Mouse (Mus musculus): ENCODE results near the gene Gm20388. TPM values are rescaled to one million over a fixed set of nuclear protein-coding genes. Genes with fewer than 3 reads are reported as not detected.
A peak's percentile ranks its signal among the peaks of the same experiment; 100 is the strongest.

The Gm20388 gene
- polyA plus RNA-seq, 1 experiment from 2014 or later, result not detected

GRCm38 (mm10) chr8:121584730-121585129 lies 1674.1 kb downstream of the Gm20388 start:
- H3K9me3 ChIP-seq (ENCODE audit: control insufficient read depth, low read length), result no peaks in the 10 kb centered on the region
- no peaks in the 10 kb centered on the region for H3K36me3 ChIP-seq (ENCODE audit: control insufficient read depth, insufficient read depth, low read length)
- no peak for ATAC-seq (ENCODE audit: low read depth)
- peak overlapping the region; percentile 68 for H3K4me3 ChIP-seq (ENCODE audit: low read length)
- no peak overlapping the region for H3K27ac ChIP-seq (ENCODE audit: low read length)
- WGBS, result 41% methylated on average over 12 of the region's 13 CpGs
- peak overlapping the region; percentile 74 for H3K4me2 ChIP-seq (ENCODE audit: low read depth, low read length)
- peak overlapping the region; percentile 74; the same call in 1 of the 2 replicates for H3K9ac ChIP-seq (ENCODE audit: low read length)
- peaks cover 2% of the 10 kb centered on the region; the same call in 1 of the 2 replicates for H3K4me1 ChIP-seq (replicated peaks; ENCODE audit: control insufficient read depth, insufficient read depth, low read length)
- H3K27me3 ChIP-seq (ENCODE audit: control insufficient read depth, insufficient read depth, low read depth, low read length), result no peaks in the 10 kb centered on the region

- peak overlapping the region; percentile 74 for H3K4me2 ChIP-seq (ENCODE audit: low read depth, low read length)
- no peaks in the 10 kb centered on the region for H3K36me3 ChIP-seq (ENCODE audit: control insufficient read depth, insufficient read depth, low read length)
- H3K27ac ChIP-seq (ENCODE audit: low read length), result peak overlapping the region; percentile 45; the same call in 1 of the 2 replicates
- no peaks in the 10 kb centered on the region for H3K9me3 ChIP-seq (ENCODE audit: control insufficient read depth, low read length)
- WGBS, result under 1% methylated on average over 47 of the region's 47 CpGs
- peak overlapping the region; percentile 68 for H3K4me3 ChIP-seq (ENCODE audit: low read length)
- peak overlapping the region; percentile 74 for H3K9ac ChIP-seq (ENCODE audit: low read length)
- H3K4me1 ChIP-seq (replicated peaks; ENCODE audit: control insufficient read depth, insufficient read depth, low read length), result peaks cover 2% of the 10 kb centered on the region; the same call in 1 of the 2 replicates
- peak; percentile 96 for ATAC-seq (ENCODE audit: low read depth)
- no peaks in the 10 kb centered on the region for H3K27me3 ChIP-seq (ENCODE audit: control insufficient read depth, insufficient read depth, low read depth, low read length)
Measured at GRCm38 (mm10) chr8:121585159-121585825, 1674.7 kb downstream of the Gm20388 start.

GRCm38 (mm10) chr8:121588750-121589149 lies 1678.1 kb downstream of the Gm20388 start:
- H3K27me3 ChIP-seq (ENCODE audit: control insufficient read depth, insufficient read depth, low read depth, low read length), result no peaks in the 10 kb centered on the region
- H3K9me3 ChIP-seq (ENCODE audit: control insufficient read depth, low read length), result no peaks in the 10 kb centered on the region
- WGBS, result 75% methylated on average over 4 of the region's 4 CpGs
- H3K9ac ChIP-seq (ENCODE audit: low read length), result no peak overlapping the region
- H3K4me2 ChIP-seq (ENCODE audit: low read depth, low read length), result no peak overlapping the region
- H3K4me3 ChIP-seq (ENCODE audit: low read length), result no peak overlapping the region
- no peak overlapping the region for H3K27ac ChIP-seq (ENCODE audit: low read length)
- no peaks in the 10 kb centered on the region for H3K36me3 ChIP-seq (ENCODE audit: control insufficient read depth, insufficient read depth, low read length)
- H3K4me1 ChIP-seq (replicated peaks; ENCODE audit: control insufficient read depth, insufficient read depth, low read length), result peaks cover 20% of the 10 kb centered on the region
- ATAC-seq (ENCODE audit: low read depth), result no peak

GRCm38 (mm10) chr8:121589205-121589726 lies 1678.6 kb downstream of the Gm20388 start:
- 25% methylated on average over 2 of the region's 2 CpGs for WGBS
- no peak overlapping the region for H3K4me2 ChIP-seq (ENCODE audit: low read depth, low read length)
- no peak overlapping the region for H3K4me3 ChIP-seq (ENCODE audit: low read length)
- H3K36me3 ChIP-seq (ENCODE audit: control insufficient read depth, insufficient read depth, low read length), result peaks cover 3% of the 10 kb centered on the region
- peaks cover 20% of the 10 kb centered on the region for H3K4me1 ChIP-seq (replicated peaks; ENCODE audit: control insufficient read depth, insufficient read depth, low read length)
- no peak overlapping the region; the same call in 1 of the 2 replicates for H3K9ac ChIP-seq (ENCODE audit: low read length)
- ATAC-seq (ENCODE audit: low read depth), result no peak
- no peak overlapping the region for H3K27ac ChIP-seq (ENCODE audit: low read length)
- H3K27me3 ChIP-seq (ENCODE audit: control insufficient read depth, insufficient read depth, low read depth, low read length), result no peaks in the 10 kb centered on the region
- no peaks in the 10 kb centered on the region for H3K9me3 ChIP-seq (ENCODE audit: control insufficient read depth, low read length)

GRCm38 (mm10) chr8:121590203-121591177 lies 1679.8 kb downstream of the Gm20388 start, which contains the start of gene Map1lc3b:
TSS of gene Map1lc3b (plus strand) at chr8:121590361.
- Histone ChIP-seq H3K9me3 (ENCODE audit: control insufficient read depth, low read length) (no peaks in the 10 kb centered on the region), H3K4me1 (replicated peaks; ENCODE audit: control insufficient read depth, insufficient read depth, low read length) (peaks cover 20% of the 10 kb centered on the region), H3K4me3 (ENCODE audit: low read length) (peak within 1 kb of the TSS; percentile 88), H3K9ac (ENCODE audit: low read length) (peak within 1 kb of the TSS; percentile 90), H3K4me2 (ENCODE audit: low read depth, low read length) (peak within 1 kb of the TSS; percentile 94), H3K27ac (ENCODE audit: low read length) (peak within 1 kb of the TSS; percentile 38), H3K27me3 (ENCODE audit: control insufficient read depth, insufficient read depth, low read depth, low read length) (no peaks in the 10 kb centered on the region), H3K36me3 (ENCODE audit: control insufficient read depth, insufficient read depth, low read length) (peaks cover 14% of the 10 kb centered on the region)
- WGBS, result under 1% methylated on average over 68 of the region's 94 CpGs
- peak; percentile 86 for ATAC-seq (ENCODE audit: low read depth)

- H3K27me3 ChIP-seq (ENCODE audit: control insufficient read depth, insufficient read depth, low read depth, low read length), result no peaks in the 10 kb centered on the region
- peaks cover 22% of the 10 kb centered on the region for H3K36me3 ChIP-seq (ENCODE audit: control insufficient read depth, insufficient read depth, low read length)
- H3K4me2 ChIP-seq (ENCODE audit: low read depth, low read length), result peak overlapping the region; percentile 94
- peak overlapping the region; percentile 90 for H3K9ac ChIP-seq (ENCODE audit: low read length)
- 11% methylated on average over 20 of the region's 20 CpGs for WGBS
- H3K27ac ChIP-seq (ENCODE audit: low read length), result peak overlapping the region; percentile 38
- H3K4me3 ChIP-seq (ENCODE audit: low read length), result peak overlapping the region; percentile 88
- peak; percentile 32 for ATAC-seq (ENCODE audit: low read depth)
- no peaks in the 10 kb centered on the region for H3K9me3 ChIP-seq (ENCODE audit: control insufficient read depth, low read length)
- H3K4me1 ChIP-seq (replicated peaks; ENCODE audit: control insufficient read depth, insufficient read depth, low read length), result peaks cover 18% of the 10 kb centered on the region
Measured at GRCm38 (mm10) chr8:121591178-121592066, 1680.8 kb downstream of the Gm20388 start.

- Histone ChIP-seq H3K9ac (ENCODE audit: low read length) (no peak overlapping the region), H3K4me3 (ENCODE audit: low read length) (no peak overlapping the region), H3K9me3 (ENCODE audit: control insufficient read depth, low read length) (no peaks in the 10 kb centered on the region), H3K4me1 (replicated peaks; ENCODE audit: control insufficient read depth, insufficient read depth, low read length) (peaks cover 18% of the 10 kb centered on the region), H3K27ac (ENCODE audit: low read length) (no peak overlapping the region), H3K27me3 (ENCODE audit: control insufficient read depth, insufficient read depth, low read depth, low read length) (no peaks in the 10 kb centered on the region), H3K36me3 (ENCODE audit: control insufficient read depth, insufficient read depth, low read length) (peaks cover 27% of the 10 kb centered on the region), H3K4me2 (ENCODE audit: low read depth, low read length) (no peak overlapping the region)
- no peak for ATAC-seq (ENCODE audit: low read depth)
- 88% methylated on average over 5 of the region's 5 CpGs for WGBS
Measured at GRCm38 (mm10) chr8:121593293-121593692, 1682.7 kb downstream of the Gm20388 start.

GRCm38 (mm10) chr8:121593983-121594382 lies 1683.3 kb downstream of the Gm20388 start:
- no peak overlapping the region for H3K4me2 ChIP-seq (ENCODE audit: low read depth, low read length)
- H3K36me3 ChIP-seq (ENCODE audit: control insufficient read depth, insufficient read depth, low read length), result peaks cover 27% of the 10 kb centered on the region
- H3K27me3 ChIP-seq (ENCODE audit: control insufficient read depth, insufficient read depth, low read depth, low read length), result no peaks in the 10 kb centered on the region
- peaks cover 18% of the 10 kb centered on the region for H3K4me1 ChIP-seq (replicated peaks; ENCODE audit: control insufficient read depth, insufficient read depth, low read length)
- H3K4me3 ChIP-seq (ENCODE audit: low read length), result no peak overlapping the region
- 57% methylated on average over 9 of the region's 9 CpGs for whole genome bisulfite sequencing
- H3K9ac ChIP-seq (ENCODE audit: low read length), result no peak overlapping the region
- ATAC-seq (ENCODE audit: low read depth), result no peak
- H3K27ac ChIP-seq (ENCODE audit: low read length), result no peak overlapping the region
- H3K9me3 ChIP-seq (ENCODE audit: control insufficient read depth, low read length), result no peaks in the 10 kb centered on the region
